Mouse (Mus musculus): ENCODE data around the gene Pigf. TPM values are rescaled to one million over a fixed set of nuclear protein-coding genes. Genes with fewer than 3 reads are reported as not detected.

Pigf gene
- polyA plus RNA-seq, 1 experiment, result 2.3 TPM

GRCm38 (mm10) chr17:86978496-86978895 lies 46.7 kb downstream of the Pigf start:
- Histone ChIP-seq H3K27me3 (ENCODE audit: control insufficient read depth, insufficient read depth, low read length) (no peaks in the 10 kb centered on the region), H3K36me3 (ENCODE audit: control insufficient read depth, insufficient read depth, low read length) (peaks cover 21% of the 10 kb centered on the region), H3K27ac (ENCODE audit: insufficient read depth, low read depth, low read length) (no peak overlapping the region), H3K4me1 (ENCODE audit: control insufficient read depth, insufficient read depth, insufficient read length, low read length) (peaks cover 15% of the 10 kb centered on the region), H3K4me3 (ENCODE audit: low read depth, low read length) (no peak overlapping the region)
- 80% methylated on average over 6 of the region's 6 CpGs for WGBS
- TF ChIP-seq POLR2A (IDR thresholded peaks at IDR 0.05; ENCODE audit: low read depth, low read length) (no peak), CTCF (IDR thresholded peaks at IDR 0.05; ENCODE audit: extremely low read depth, insufficient read length, insufficient replicate concordance, low read depth, low read length) (no peak)

GRCm38 (mm10) chr17:86976387-86976786 lies 48.8 kb downstream of the Pigf start:
- Histone ChIP-seq H3K36me3 (ENCODE audit: control insufficient read depth, insufficient read depth, low read length) (peaks cover 26% of the 10 kb centered on the region), H3K4me1 (ENCODE audit: control insufficient read depth, insufficient read depth, insufficient read length, low read length) (no peaks in the 10 kb centered on the region; the same call in 1 of the 2 replicates), H3K4me3 (ENCODE audit: low read depth, low read length) (no peak overlapping the region), H3K27ac (ENCODE audit: insufficient read depth, low read depth, low read length) (no peak overlapping the region), H3K27me3 (ENCODE audit: control insufficient read depth, insufficient read depth, low read length) (no peaks in the 10 kb centered on the region)
- 80% methylated on average over 10 of the region's 10 CpGs for WGBS
- TF ChIP-seq POLR2A (IDR thresholded peaks at IDR 0.05; ENCODE audit: low read depth, low read length), result no peak
- no peak for TF ChIP-seq CTCF (IDR thresholded peaks at IDR 0.05; ENCODE audit: extremely low read depth, insufficient read length, insufficient replicate concordance, low read depth, low read length)

GRCm38 (mm10) chr17:86973097-86973496 lies 52.1 kb downstream of the Pigf start:
- Histone ChIP-seq H3K27ac (ENCODE audit: insufficient read depth, low read depth, low read length) (no peak overlapping the region), H3K27me3 (ENCODE audit: control insufficient read depth, insufficient read depth, low read length) (no peaks in the 10 kb centered on the region), H3K4me3 (ENCODE audit: low read depth, low read length) (no peak overlapping the region), H3K36me3 (ENCODE audit: control insufficient read depth, insufficient read depth, low read length) (peaks cover 22% of the 10 kb centered on the region), H3K4me1 (ENCODE audit: control insufficient read depth, insufficient read depth, insufficient read length, low read length) (peaks cover 2% of the 10 kb centered on the region)
- TF ChIP-seq POLR2A (IDR thresholded peaks at IDR 0.05; ENCODE audit: low read depth, low read length) (no peak), CTCF (IDR thresholded peaks at IDR 0.05; ENCODE audit: extremely low read depth, insufficient read length, insufficient replicate concordance, low read depth, low read length) (no peak)
- 78% methylated on average over 2 of the region's 2 CpGs for WGBS

- Histone ChIP-seq H3K4me1 (ENCODE audit: control insufficient read depth, insufficient read depth, insufficient read length, low read length) (peaks cover 15% of the 10 kb centered on the region), H3K4me3 (ENCODE audit: low read depth, low read length) (no peak overlapping the region), H3K36me3 (ENCODE audit: control insufficient read depth, insufficient read depth, low read length) (peaks cover 20% of the 10 kb centered on the region), H3K27ac (ENCODE audit: insufficient read depth, low read depth, low read length) (no peak overlapping the region), H3K27me3 (ENCODE audit: control insufficient read depth, insufficient read depth, low read length) (no peaks in the 10 kb centered on the region)
- TF ChIP-seq CTCF (IDR thresholded peaks at IDR 0.05; ENCODE audit: extremely low read depth, insufficient read length, insufficient replicate concordance, low read depth, low read length) (no peak), POLR2A (IDR thresholded peaks at IDR 0.05; ENCODE audit: low read depth, low read length) (no peak)
- WGBS, result 87% methylated on average over 7 of the region's 7 CpGs
These were observed 53.3 kb downstream of the Pigf start for GRCm38 (mm10) chr17:86971860-86972259.

- H3K27ac ChIP-seq (ENCODE audit: insufficient read depth, low read depth, low read length), result no peak overlapping the region
- H3K27me3 ChIP-seq (ENCODE audit: control insufficient read depth, insufficient read depth, low read length), result no peaks in the 10 kb centered on the region
- 87% methylated on average over 5 of the region's 5 CpGs for WGBS
- H3K36me3 ChIP-seq (ENCODE audit: control insufficient read depth, insufficient read depth, low read length), result peaks cover 19% of the 10 kb centered on the region
- H3K4me3 ChIP-seq (ENCODE audit: low read depth, low read length), result no peak overlapping the region
- H3K4me1 ChIP-seq (ENCODE audit: control insufficient read depth, insufficient read depth, insufficient read length, low read length), result peaks cover 15% of the 10 kb centered on the region
- TF ChIP-seq CTCF (IDR thresholded peaks at IDR 0.05; ENCODE audit: extremely low read depth, insufficient read length, insufficient replicate concordance, low read depth, low read length), result no peak
- TF ChIP-seq POLR2A (IDR thresholded peaks at IDR 0.05; ENCODE audit: low read depth, low read length), result no peak
These were observed 54.2 kb downstream of the Pigf start for GRCm38 (mm10) chr17:86971036-86971435.

GRCm38 (mm10) chr17:86970026-86970750 lies 55.0 kb downstream of the Pigf start:
- peaks cover 18% of the 10 kb centered on the region for H3K36me3 ChIP-seq (ENCODE audit: control insufficient read depth, insufficient read depth, low read length)
- H3K4me3 ChIP-seq (ENCODE audit: low read depth, low read length), result no peak overlapping the region
- no peak overlapping the region for H3K27ac ChIP-seq (ENCODE audit: insufficient read depth, low read depth, low read length)
- 92% methylated on average over 15 of the region's 15 CpGs for WGBS
- TF ChIP-seq POLR2A (IDR thresholded peaks at IDR 0.05; ENCODE audit: low read depth, low read length) (no peak), CTCF (IDR thresholded peaks at IDR 0.05; ENCODE audit: extremely low read depth, insufficient read length, insufficient replicate concordance, low read depth, low read length) (no peak)
- H3K27me3 ChIP-seq (ENCODE audit: control insufficient read depth, insufficient read depth, low read length), result no peaks in the 10 kb centered on the region
- H3K4me1 ChIP-seq (ENCODE audit: control insufficient read depth, insufficient read depth, insufficient read length, low read length), result peaks cover 15% of the 10 kb centered on the region

GRCm38 (mm10) chr17:86969582-86969981 lies 55.6 kb downstream of the Pigf start:
- Histone ChIP-seq H3K27ac (ENCODE audit: insufficient read depth, low read depth, low read length) (no peak overlapping the region), H3K27me3 (ENCODE audit: control insufficient read depth, insufficient read depth, low read length) (no peaks in the 10 kb centered on the region), H3K4me1 (ENCODE audit: control insufficient read depth, insufficient read depth, insufficient read length, low read length) (peaks cover 15% of the 10 kb centered on the region), H3K4me3 (ENCODE audit: low read depth, low read length) (no peak overlapping the region), H3K36me3 (ENCODE audit: control insufficient read depth, insufficient read depth, low read length) (peaks cover 17% of the 10 kb centered on the region)
- WGBS, result 57% methylated on average over 5 of the region's 5 CpGs
- TF ChIP-seq POLR2A (IDR thresholded peaks at IDR 0.05; ENCODE audit: low read depth, low read length), result no peak
- TF ChIP-seq CTCF (IDR thresholded peaks at IDR 0.05; ENCODE audit: extremely low read depth, insufficient read length, insufficient replicate concordance, low read depth, low read length), result no peak

Measured in small intestine, adult 2 months (tissue).